Mouse (Mus musculus): ENCODE results near the gene Gpr34. TPM values are rescaled to one million over a fixed set of nuclear protein-coding genes. Genes with fewer than 3 reads are reported as not detected.

Gpr34 gene
- polyA plus RNA-seq, 1 experiment from 2014 or later = 1.1 TPM

DNA sequence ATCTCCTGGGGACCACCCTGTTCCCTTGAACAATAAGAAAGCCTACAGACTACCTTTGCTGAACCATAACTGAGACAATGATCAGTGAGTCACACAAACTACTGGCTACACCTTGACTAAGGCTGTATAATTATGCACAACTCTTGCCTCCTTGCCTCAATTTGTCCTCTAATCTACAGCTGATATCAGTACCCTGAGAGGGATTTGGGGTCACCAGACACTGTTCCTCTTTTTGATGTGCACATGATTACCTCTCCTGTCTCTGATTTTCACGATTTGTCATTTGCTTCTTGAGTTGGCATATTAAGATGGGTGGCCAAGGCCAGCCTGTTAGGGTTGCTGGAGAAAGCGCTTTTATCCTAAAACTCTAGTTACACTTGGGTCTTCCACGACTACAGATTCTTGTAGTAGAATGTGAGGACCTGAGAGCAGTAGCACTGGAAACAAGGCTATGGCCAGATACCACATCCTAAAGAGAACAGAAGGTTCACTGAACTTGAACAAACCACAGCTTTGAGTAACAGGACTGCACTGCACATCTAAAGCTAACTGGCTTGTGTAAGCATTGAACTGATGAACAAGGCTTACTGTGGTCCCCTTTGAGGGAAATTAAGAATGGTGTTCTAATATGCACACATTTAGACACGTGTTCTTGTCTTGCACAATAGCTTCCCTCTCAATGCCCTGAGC, 27.5 kb downstream of the Gpr34 start:
- no peak overlapping the region for H3K4me3 ChIP-seq (ENCODE audit: low read length)
- H3K4me1 ChIP-seq (ENCODE audit: insufficient read depth, low read length) = no peaks in the 10 kb centered on the region
- no peaks in the 10 kb centered on the region for H3K9me3 ChIP-seq (ENCODE audit: low read length)
- H3K4me2 ChIP-seq (replicated peaks; ENCODE audit: low read depth, low read length) = no peak overlapping the region
- no peak overlapping the region for H3K27ac ChIP-seq (ENCODE audit: low read length)
- 0 out of 2 replicates have a peak, but pooled peaks cover 4% of the 10 kb centered on the region for H3K27me3 ChIP-seq (ENCODE audit: insufficient read depth, low read length)
- ATAC-seq (ENCODE audit: low FRiP score, low TSS enrichment) = no peak
- WGBS = 79% methylated on average over 4 of the region's 4 CpGs
- H3K36me3 ChIP-seq (ENCODE audit: insufficient read depth, low read length) = no peaks in the 10 kb centered on the region
- H3K9ac ChIP-seq (replicated peaks; ENCODE audit: low read length) = no peak overlapping the region

- H3K27me3 ChIP-seq (ENCODE audit: insufficient read depth, low read length) = no peaks in the 10 kb centered on the region
- no peaks in the 10 kb centered on the region for H3K9me3 ChIP-seq (ENCODE audit: low read length)
- WGBS = 93% methylated on average over 5 of the region's 5 CpGs
- no peaks in the 10 kb centered on the region for H3K4me1 ChIP-seq (ENCODE audit: insufficient read depth, low read length)
- H3K9ac ChIP-seq (replicated peaks; ENCODE audit: low read length) = no peak within 1 kb of the TSS
- H3K4me3 ChIP-seq (ENCODE audit: low read length) = no peak within 1 kb of the TSS
- H3K4me2 ChIP-seq (replicated peaks; ENCODE audit: low read depth, low read length) = no peak within 1 kb of the TSS
- ATAC-seq (ENCODE audit: low FRiP score, low TSS enrichment) = no peak
- no peak within 1 kb of the TSS for H3K27ac ChIP-seq (ENCODE audit: low read length)
- no peaks in the 10 kb centered on the region for H3K36me3 ChIP-seq (ENCODE audit: insufficient read depth, low read length)
Observed at GRCm38 (mm10) chrX:13661063-13661462, 29.2 kb downstream of the Gpr34 start, which contains the start of gene Gpr82. Gene Gpr82 (plus strand): TSS chrX:13661363.

DNA sequence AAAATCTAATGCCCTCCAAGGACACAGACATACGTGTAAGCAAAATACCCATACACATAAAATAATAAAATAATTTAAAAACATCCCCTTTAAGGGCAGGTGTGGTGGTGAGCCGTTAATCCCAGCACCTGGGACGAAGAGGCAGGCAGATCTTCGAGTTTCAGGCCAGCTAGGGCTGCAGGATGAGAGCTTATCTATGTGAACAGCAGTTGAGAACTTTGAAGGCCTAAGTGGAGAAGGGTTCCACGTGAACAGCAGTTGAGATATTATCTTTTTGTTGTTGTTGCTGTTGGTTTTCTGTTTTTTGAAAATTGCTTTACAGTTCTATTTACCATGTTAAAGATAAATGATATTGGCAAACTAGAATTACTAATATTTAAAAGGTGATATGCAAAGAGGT, 37.0 kb downstream of the Gpr34 start:
- no peaks in the 10 kb centered on the region for H3K36me3 ChIP-seq (ENCODE audit: insufficient read depth, low read length)
- H3K4me2 ChIP-seq (replicated peaks; ENCODE audit: low read depth, low read length) = no peak overlapping the region
- H3K4me3 ChIP-seq (ENCODE audit: low read length) = no peak overlapping the region
- no peak overlapping the region for H3K9ac ChIP-seq (replicated peaks; ENCODE audit: low read length)
- no peak overlapping the region for H3K27ac ChIP-seq (ENCODE audit: low read length)
- WGBS = 74% methylated on average over 5 of the region's 5 CpGs
- ATAC-seq (ENCODE audit: low FRiP score, low TSS enrichment) = no peak
- no peaks in the 10 kb centered on the region for H3K9me3 ChIP-seq (ENCODE audit: low read length)
- H3K4me1 ChIP-seq (ENCODE audit: insufficient read depth, low read length) = no peaks in the 10 kb centered on the region
- H3K27me3 ChIP-seq (ENCODE audit: insufficient read depth, low read length) = no peaks in the 10 kb centered on the region

DNA sequence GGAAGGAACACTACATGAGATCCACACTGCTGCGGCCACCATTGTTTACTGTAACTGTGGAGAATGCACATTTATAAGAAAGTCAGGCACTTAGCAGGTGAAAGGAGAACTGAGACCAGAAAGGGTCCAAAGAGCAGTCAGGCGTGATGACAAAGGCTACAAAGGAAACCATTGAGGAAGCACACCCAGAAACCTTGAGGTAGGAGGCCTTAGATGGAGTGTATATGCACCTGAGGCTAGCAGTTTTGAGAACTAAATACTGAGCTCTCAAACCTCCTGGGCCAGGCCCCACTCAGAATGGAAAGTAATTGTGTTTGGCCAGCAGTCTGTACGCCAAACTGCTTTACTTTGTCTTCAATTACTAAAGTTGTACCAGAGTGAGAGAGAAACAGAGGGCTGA, 38.5 kb downstream of the Gpr34 start:
- ATAC-seq (ENCODE audit: low FRiP score, low TSS enrichment) = no peak
- 83% methylated on average over 3 of the region's 3 CpGs for WGBS

DNA sequence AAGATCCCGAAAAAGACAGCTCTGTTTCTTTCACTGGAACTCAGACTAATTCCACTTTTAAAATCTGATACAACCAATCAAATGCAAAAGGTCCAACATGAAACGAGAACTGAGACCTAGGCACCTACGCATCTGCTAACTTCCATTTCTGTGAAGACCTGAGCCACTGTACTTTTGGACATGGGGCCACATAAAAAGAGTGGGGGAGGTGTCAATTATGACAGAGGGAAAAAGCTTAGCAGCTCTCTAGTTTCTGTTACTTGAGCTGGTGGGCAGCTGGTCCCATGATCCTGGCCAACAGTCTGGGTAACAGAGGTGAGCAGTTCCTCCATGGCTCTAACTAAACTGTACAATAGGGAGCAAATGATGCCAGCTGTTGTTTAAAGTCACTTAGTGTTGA, 41.1 kb downstream of the Gpr34 start:
- no peaks in the 10 kb centered on the region for H3K27me3 ChIP-seq (ENCODE audit: insufficient read depth, low read length)
- 81% methylated on average over 3 of the region's 3 CpGs for WGBS
- H3K9me3 ChIP-seq (ENCODE audit: low read length) = no peaks in the 10 kb centered on the region
- H3K4me2 ChIP-seq (replicated peaks; ENCODE audit: low read depth, low read length) = no peak overlapping the region
- H3K36me3 ChIP-seq (ENCODE audit: insufficient read depth, low read length) = no peaks in the 10 kb centered on the region
- ATAC-seq (ENCODE audit: low FRiP score, low TSS enrichment) = no peak
- no peak overlapping the region for H3K9ac ChIP-seq (replicated peaks; ENCODE audit: low read length)
- no peak overlapping the region for H3K4me3 ChIP-seq (ENCODE audit: low read length)
- H3K27ac ChIP-seq (ENCODE audit: low read length) = no peak overlapping the region
- no peaks in the 10 kb centered on the region for H3K4me1 ChIP-seq (ENCODE audit: insufficient read depth, low read length)

More for the DNA sequence above, 38.5 kb downstream of the Gpr34 start:
- Histone ChIP-seq H3K4me2 (replicated peaks; ENCODE audit: low read depth, low read length) (no peak overlapping the region), H3K36me3 (ENCODE audit: insufficient read depth, low read length) (no peaks in the 10 kb centered on the region), H3K27me3 (ENCODE audit: insufficient read depth, low read length) (no peaks in the 10 kb centered on the region), H3K4me1 (ENCODE audit: insufficient read depth, low read length) (no peaks in the 10 kb centered on the region), H3K9ac (replicated peaks; ENCODE audit: low read length) (no peak overlapping the region), H3K27ac (ENCODE audit: low read length) (no peak overlapping the region), H3K4me3 (ENCODE audit: low read length) (no peak overlapping the region), H3K9me3 (ENCODE audit: low read length) (no peaks in the 10 kb centered on the region)

- Histone ChIP-seq H3K4me2 (replicated peaks; ENCODE audit: low read depth, low read length) (no peak overlapping the region), H3K4me3 (ENCODE audit: low read length) (no peak overlapping the region), H3K9ac (replicated peaks; ENCODE audit: low read length) (no peak overlapping the region), H3K27ac (ENCODE audit: low read length) (no peak overlapping the region), H3K4me1 (ENCODE audit: insufficient read depth, low read length) (no peaks in the 10 kb centered on the region), H3K9me3 (ENCODE audit: low read length) (no peaks in the 10 kb centered on the region), H3K36me3 (ENCODE audit: insufficient read depth, low read length) (no peaks in the 10 kb centered on the region), H3K27me3 (ENCODE audit: insufficient read depth, low read length) (no peaks in the 10 kb centered on the region)
- no peak for ATAC-seq (ENCODE audit: low FRiP score, low TSS enrichment)
- 89% methylated on average over 3 of the region's 3 CpGs for WGBS
Observed at GRCm38 (mm10) chrX:13681748-13682147, 49.9 kb downstream of the Gpr34 start.

- Histone ChIP-seq H3K9me3 (ENCODE audit: low read length) (no peaks in the 10 kb centered on the region), H3K4me2 (replicated peaks; ENCODE audit: low read depth, low read length) (no peak overlapping the region), H3K9ac (replicated peaks; ENCODE audit: low read length) (no peak overlapping the region), H3K36me3 (ENCODE audit: insufficient read depth, low read length) (no peaks in the 10 kb centered on the region), H3K27ac (ENCODE audit: low read length) (no peak overlapping the region), H3K4me1 (ENCODE audit: insufficient read depth, low read length) (no peaks in the 10 kb centered on the region), H3K27me3 (ENCODE audit: insufficient read depth, low read length) (no peaks in the 10 kb centered on the region), H3K4me3 (ENCODE audit: low read length) (no peak overlapping the region)
- 85% methylated on average over 1 of the region's 1 CpGs for WGBS
- ATAC-seq (ENCODE audit: low FRiP score, low TSS enrichment) = no peak
Observed at GRCm38 (mm10) chrX:13686589-13686988, 54.7 kb downstream of the Gpr34 start.

GRCm38 (mm10) chrX:13688356-13688755, 56.5 kb downstream of the Gpr34 start:
- Histone ChIP-seq H3K9ac (replicated peaks; ENCODE audit: low read length) (no peak overlapping the region), H3K4me1 (ENCODE audit: insufficient read depth, low read length) (no peaks in the 10 kb centered on the region), H3K27me3 (ENCODE audit: insufficient read depth, low read length) (no peaks in the 10 kb centered on the region), H3K4me2 (replicated peaks; ENCODE audit: low read depth, low read length) (no peak overlapping the region), H3K27ac (ENCODE audit: low read length) (no peak overlapping the region), H3K4me3 (ENCODE audit: low read length) (no peak overlapping the region), H3K9me3 (ENCODE audit: low read length) (no peaks in the 10 kb centered on the region), H3K36me3 (ENCODE audit: insufficient read depth, low read length) (no peaks in the 10 kb centered on the region)
- 55% methylated on average over 2 of the region's 2 CpGs for WGBS
- ATAC-seq (ENCODE audit: low FRiP score, low TSS enrichment) = no peak

Small RNA genes lying within 50 kb of the gene (microRNA-seq; reads per million reads assigned to microRNA genes)
- gene Gm25246 = not detected

Other genes starting within 250 kb of the Gpr34 start
- gene Nyx, start 166.0 kb upstream of the Gpr34 start, polyA plus RNA-seq (2015; fragmentation: Nextera tagmentation; extraction: Ambion mirVana) = 0.04 TPM in 1 of 2 replicates, not detected in the other
- 0.26 and 0.53 TPM in 2 replicates for gene Gpr82, start 29.3 kb downstream of the Gpr34 start, polyA plus RNA-seq (2015; fragmentation: Nextera tagmentation; extraction: Ambion mirVana)
- 13.6 and 16.2 TPM in 2 replicates for gene Cask, start 219.3 kb downstream of the Gpr34 start, polyA plus RNA-seq (2015; fragmentation: Nextera tagmentation; extraction: Ambion mirVana)